Mouse (Mus musculus) stomach, postnatal 0 days (tissue): ENCODE data around the gene Khdrbs2. TPM values are rescaled to one million over a fixed set of nuclear protein-coding genes. Genes with fewer than 3 reads are reported as not detected.

Experiments used
- ATAC-seq: fragments of 200-750 bp; cut with Nextera tagmentation; 2 replicates; pipeline ENCODE4 v1.8.0; 2017; ENCODE audit not compliant: low FRiP score, low TSS enrichment
- DNase-seq: peaks from one replicate; pipeline ENCODE4 v3.0.0-alpha.2; 2016; ENCODE audit warnings: low spot score
- H3K27ac ChIP-seq: fragments of 300-500 bp; sonication (generic); replicated peaks from 2 replicates; pipeline ENCODE4 v1.5.1; 2014; ENCODE audit warnings: mild to moderate bottlenecking, control low read depth
- H3K27me3 ChIP-seq: fragments of 300-500 bp; sonication (generic); 2 replicates; pipeline ENCODE4 v1.6.1; 2014; ENCODE audit warnings: low read length; ENCODE audit not compliant: control insufficient read depth, insufficient read depth
- H3K36me3 ChIP-seq: fragments of 300-500 bp; sonication (generic); 2 replicates; pipeline ENCODE4 v1.6.1; 2014; ENCODE audit warnings: low read length, mixed read lengths; ENCODE audit not compliant: control insufficient read depth, insufficient read depth
- H3K4me1 ChIP-seq: fragments of 300-500 bp; sonication (generic); replicated peaks from 2 replicates; pipeline ENCODE4 v1.6.1; 2014; ENCODE audit warnings: antibody characterized with exemption; ENCODE audit not compliant: control insufficient read depth, insufficient read depth
- H3K4me2 ChIP-seq: fragments of 300-500 bp; sonication (generic); replicated peaks from 2 replicates; pipeline ENCODE4 v1.6.1; 2014; ENCODE audit warnings: low read depth, mild to moderate bottlenecking, control low read depth, moderate library complexity
- H3K4me3 ChIP-seq: fragments of 300-500 bp; sonication (generic); 2 replicates; pipeline ENCODE4 v1.5.1; 2014; ENCODE audit warnings: low read depth, low read length, control low read depth
- H3K9ac ChIP-seq: fragments of 300-500 bp; sonication (generic); 2 replicates; pipeline ENCODE4 v1.6.1; 2014; ENCODE audit warnings: mild to moderate bottlenecking, low read length, control low read depth, mixed read lengths
- H3K9me3 ChIP-seq: fragments of 300-500 bp; sonication (generic); 2 replicates; pipeline ENCODE4 v1.6.1; 2016; ENCODE audit warnings: low read length; ENCODE audit not compliant: control insufficient read depth
- CTCF ChIP-seq: IDR thresholded peaks from 2 replicates; pipeline ENCODE4 v1.5.1; 2016; ENCODE audit warnings: antibody characterized with exemption, low read depth, mild to moderate bottlenecking, moderate library complexity
- EP300 ChIP-seq: optimal IDR thresholded peaks from 2 replicates; pipeline ENCODE3; 2016; ENCODE audit warnings: antibody characterized with exemption
- WGBS: fragments of 180-500 bp; shearing (Covaris S2); extraction: QIAGEN DNeasy Blood & Tissue Kit; methylation state at CpG from one replicate; pipeline ENCODE4 v1.1.7; 2014; 5-methylcytosine and 5-hydroxymethylcytosine counted together
- polyA plus RNA-seq: library from polyadenylated mRNA; unstranded; fragments of >200 nt; fragmentation: Nextera tagmentation; extraction: Ambion mirVana; gene quantifications from 2 replicates; pipeline ENCODE4 v1.2.1, GENCODE M21; 2015

The Khdrbs2 gene
- polyA plus RNA-seq, 1 experiment from 2014 or later, result 1.2 TPM

DNA sequence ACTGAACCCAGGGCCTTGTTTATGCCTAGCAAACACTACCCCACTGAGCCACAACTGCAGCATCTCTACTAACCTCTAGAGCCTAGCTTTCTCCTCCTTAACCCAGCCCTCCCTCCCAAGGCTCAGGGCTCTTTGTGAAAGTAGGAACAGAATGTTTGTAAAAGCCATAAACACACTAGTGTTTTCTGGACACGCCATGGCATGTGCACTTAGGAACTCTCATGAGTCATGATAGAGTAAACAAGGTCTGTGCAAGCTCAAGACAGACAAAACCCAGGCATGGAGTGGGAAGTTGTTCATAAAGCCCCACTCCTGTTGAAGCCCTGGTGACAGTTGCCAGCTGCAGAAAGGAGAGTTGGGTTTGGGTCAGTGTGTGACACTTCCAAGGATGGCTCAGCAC lies 257.0 kb downstream of the Khdrbs2 start:
- Histone ChIP-seq H3K36me3 (no peaks in the 10 kb centered on the region), H3K4me2 (no peak overlapping the region), H3K4me3 (no peak overlapping the region), H3K9me3 (no peaks in the 10 kb centered on the region), H3K4me1 (no peaks in the 10 kb centered on the region), H3K27ac (no peak overlapping the region), H3K27me3 (no peaks in the 10 kb centered on the region), H3K9ac (no peak overlapping the region)
- DNase-seq (peak; percentile 15), ATAC-seq (peak; percentile 72; the same call in 1 of the 2 replicates)
- TF ChIP-seq EP300 (peak; percentile 72), CTCF (peak; percentile 20; the same call in 1 of the 2 replicates)
- 17% methylated on average over 1 of the region's 1 CpGs for WGBS

- DNase-seq, result no peak
- no peaks in the 10 kb centered on the region for H3K4me1 ChIP-seq
- H3K9ac ChIP-seq, result no peak overlapping the region
- no peaks in the 10 kb centered on the region for H3K9me3 ChIP-seq
- no peak for TF ChIP-seq CTCF
- TF ChIP-seq EP300, result no peak
- no peak overlapping the region for H3K4me2 ChIP-seq
- no peak overlapping the region for H3K27ac ChIP-seq
- no peaks in the 10 kb centered on the region for H3K36me3 ChIP-seq
- no peak overlapping the region for H3K4me3 ChIP-seq
- no peak for ATAC-seq
- 81% methylated on average over 3 of the region's 3 CpGs for WGBS
- no peaks in the 10 kb centered on the region for H3K27me3 ChIP-seq
Measured at GRCm38 (mm10) chr1:32430516-32430915, 258.0 kb downstream of the Khdrbs2 start.

DNA sequence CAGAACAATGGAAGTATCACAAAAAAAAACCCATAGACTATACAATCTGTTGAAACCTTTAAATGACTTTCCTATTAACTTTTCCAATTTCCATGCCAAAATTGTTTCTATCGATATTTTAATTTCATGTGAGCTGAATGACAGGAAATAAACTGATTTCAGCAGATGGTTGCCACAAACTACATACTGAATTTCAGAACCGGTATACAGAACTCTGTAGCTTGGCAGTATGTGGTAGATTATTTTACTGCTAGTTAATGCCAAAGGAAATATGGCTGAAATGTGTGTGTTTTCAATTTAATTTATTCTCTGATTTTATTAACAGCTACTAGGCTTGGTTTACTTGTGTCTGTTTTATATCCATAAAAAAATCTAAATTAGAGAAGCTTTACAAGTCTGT lies 260.6 kb downstream of the Khdrbs2 start:
- Histone ChIP-seq H3K36me3 (no peaks in the 10 kb centered on the region), H3K9me3 (no peaks in the 10 kb centered on the region), H3K9ac (no peak overlapping the region), H3K27me3 (no peaks in the 10 kb centered on the region), H3K27ac (no peak overlapping the region), H3K4me2 (no peak overlapping the region), H3K4me3 (no peak overlapping the region), H3K4me1 (no peaks in the 10 kb centered on the region)
- no peak for TF ChIP-seq EP300
- no peak for TF ChIP-seq CTCF
- 75% methylated on average over 2 of the region's 2 CpGs for WGBS
- no peak for ATAC-seq
- no peak for DNase-seq

DNA sequence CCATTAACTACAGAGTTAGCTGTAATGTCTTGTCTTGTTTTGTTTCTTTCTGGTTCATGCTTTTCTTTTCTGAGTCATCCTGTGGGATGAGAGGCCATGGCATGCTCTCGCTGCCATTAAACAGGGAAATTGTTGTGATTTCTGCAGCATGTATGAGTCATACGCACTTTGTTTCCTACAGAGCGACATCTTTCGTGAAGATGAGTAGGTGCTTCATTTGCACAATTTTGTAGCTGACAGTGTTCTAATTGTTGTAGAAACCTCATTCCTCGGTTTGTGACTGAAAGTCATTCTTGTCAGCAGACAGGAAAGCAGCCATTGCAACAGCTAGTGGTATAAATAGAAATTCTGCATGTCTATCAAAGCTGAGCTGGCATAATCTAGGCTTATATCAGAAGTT lies 271.4 kb downstream of the Khdrbs2 start:
- 67% methylated on average over 5 of the region's 5 CpGs for WGBS
- DNase-seq, result no peak
- TF ChIP-seq EP300 (no peak), CTCF (no peak)

DNA sequence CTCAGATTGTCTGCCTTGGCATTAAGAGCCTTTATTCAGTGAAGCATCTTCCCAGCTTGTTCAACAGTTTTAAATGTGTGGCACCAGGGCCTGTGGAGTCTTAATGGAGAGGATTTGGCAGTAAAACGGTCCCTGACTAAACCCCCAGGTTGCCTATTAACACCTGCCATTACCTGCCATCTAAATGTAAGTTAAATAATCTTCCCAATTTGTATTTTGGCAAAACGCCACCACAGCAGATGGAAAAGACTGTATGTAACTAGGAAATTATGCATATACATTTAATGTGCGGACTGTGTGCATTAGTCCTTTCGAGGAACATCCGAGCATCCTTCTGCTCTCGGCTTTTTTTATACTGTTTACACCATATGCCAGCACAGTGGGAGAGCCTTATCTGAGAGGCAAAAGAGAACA lies 290.6 kb downstream of the Khdrbs2 start:
- ATAC-seq, result no peak
- Histone ChIP-seq H3K9ac (no peak overlapping the region), H3K4me1 (no peaks in the 10 kb centered on the region), H3K4me3 (no peak overlapping the region), H3K36me3 (no peaks in the 10 kb centered on the region), H3K27ac (no peak overlapping the region), H3K4me2 (no peak overlapping the region), H3K9me3 (no peaks in the 10 kb centered on the region), H3K27me3 (no peaks in the 10 kb centered on the region)
- TF ChIP-seq CTCF (no peak), EP300 (no peak)
- 65% methylated on average over 6 of the region's 6 CpGs for WGBS
- no peak for DNase-seq

More for the DNA sequence above, 271.4 kb downstream of the Khdrbs2 start:
- Histone ChIP-seq H3K27ac (no peak overlapping the region), H3K4me1 (no peaks in the 10 kb centered on the region), H3K9ac (no peak overlapping the region), H3K4me2 (no peak overlapping the region), H3K27me3 (no peaks in the 10 kb centered on the region), H3K36me3 (no peaks in the 10 kb centered on the region), H3K4me3 (no peak overlapping the region), H3K9me3 (no peaks in the 10 kb centered on the region)
- ATAC-seq, result no peak

DNA sequence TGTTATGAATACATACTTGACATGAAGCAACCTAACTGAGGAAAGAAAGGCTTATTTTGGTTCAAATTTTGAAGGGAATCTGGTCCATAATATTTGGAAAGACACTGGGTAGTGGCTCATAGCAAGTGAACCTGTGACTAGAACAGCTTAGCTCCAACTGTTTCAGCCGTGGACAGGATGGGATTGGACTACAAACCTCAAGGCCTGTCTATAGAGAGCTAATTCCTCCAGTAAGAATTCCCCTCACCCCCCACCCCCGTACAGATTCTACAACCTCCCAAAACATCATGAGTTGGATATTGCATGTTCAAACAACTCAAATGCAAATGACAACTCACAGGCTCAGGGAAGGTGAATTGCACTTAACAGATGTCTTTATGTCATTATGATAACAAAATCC lies 298.5 kb downstream of the Khdrbs2 start:
- Histone ChIP-seq H3K27ac (no peak overlapping the region), H3K9ac (no peak overlapping the region), H3K36me3 (no peaks in the 10 kb centered on the region), H3K4me2 (no peak overlapping the region), H3K9me3 (no peaks in the 10 kb centered on the region), H3K27me3 (no peaks in the 10 kb centered on the region), H3K4me3 (no peak overlapping the region), H3K4me1 (no peaks in the 10 kb centered on the region)
- ATAC-seq (no peak), DNase-seq (no peak)
- 50% methylated on average over 2 of the region's 2 CpGs for WGBS
- TF ChIP-seq EP300, result no peak
- TF ChIP-seq CTCF, result no peak
